Mouse (Mus musculus) embryonic fibroblast, embryonic 13.5 days (primary cell): ENCODE measurements around the gene Foxn3.

Experiments used
- CTCF ChIP-seq: IDR thresholded peaks from 2 replicates; pipeline ENCODE4 v1.5.1; 2011; ENCODE audit warnings: mild to moderate bottlenecking, control low read depth, low read length, moderate library complexity, borderline replicate concordance; ENCODE audit not compliant: insufficient read depth
- POLR2A ChIP-seq: IDR thresholded peaks from 2 replicates; pipeline ENCODE4 v1.6.1; 2011; ENCODE audit warnings: low read depth, mild to moderate bottlenecking, control low read depth, low read length, moderate library complexity

DNA sequence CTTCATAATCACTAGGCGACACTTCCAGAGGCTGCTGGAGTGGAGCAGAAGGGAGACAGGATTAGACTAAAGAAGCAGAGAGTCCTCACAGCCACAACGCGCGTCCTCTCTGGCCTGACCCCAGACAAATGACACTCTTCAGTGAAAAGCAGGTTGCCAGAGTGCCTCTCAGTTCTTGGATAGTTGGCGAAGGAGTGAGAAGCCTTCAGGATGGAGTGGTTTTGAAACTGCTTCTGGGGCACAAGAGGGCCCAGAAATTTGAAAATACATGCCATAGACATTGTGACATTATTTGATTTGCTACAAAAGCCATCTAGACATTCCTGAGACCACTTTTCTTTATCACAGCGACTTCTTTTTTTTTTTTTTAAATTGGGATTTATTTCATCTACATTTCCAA is 113.3 kb downstream of the Foxn3 start:
- TF ChIP-seq CTCF (no peak), POLR2A (no peak)
